8 mouse cellular contexts compared by ENCODE assay signal in genomic region chr4:53713704-53714050, GRCm38 (mm10). TPM values are rescaled to one million over a fixed set of nuclear protein-coding genes. Genes with fewer than 3 reads are reported as not detected.
DNase-seq lines count a peak whose midpoint lies in the region; ATAC-seq and TF ChIP-seq lines count a peak whose summit lies in the region.

Gene Fktn (plus strand): TSS chr4:53713998.

- H3K9me3 ChIP-seq in ES-Bruce4 (replicated peaks; ENCODE audit: control insufficient read depth, insufficient read depth, low read length, poor library complexity, severe bottlenecking): no peaks in the 10 kb centered on the region
- H3K9me3 ChIP-seq in forebrain, embryonic 15.5 days: no peaks in the 10 kb centered on the region
- H3K9me3 ChIP-seq in intestine, postnatal 0 days (ENCODE audit: control insufficient read depth): no peaks in the 10 kb centered on the region
- no peaks in the 10 kb centered on the region for H3K9me3 ChIP-seq in midbrain, embryonic 10.5 days (replicated peaks)

- peak within 1 kb of the TSS; percentile 90 for H3K9ac ChIP-seq in ES-Bruce4 (ENCODE audit: low read depth, poor library complexity, severe bottlenecking)
- H3K9ac ChIP-seq in forebrain, embryonic 15.5 days (replicated peaks): peak within 1 kb of the TSS; percentile 88
- peak within 1 kb of the TSS; percentile 67 for H3K9ac ChIP-seq in intestine, postnatal 0 days (ENCODE audit: low read depth, low read length)

- H3K36me3 ChIP-seq in ES-Bruce4 (ENCODE audit: control insufficient read depth, insufficient read depth, low read length, poor library complexity, severe bottlenecking): no peaks in the 10 kb centered on the region
- H3K36me3 ChIP-seq in forebrain, embryonic 15.5 days: 0 out of 2 replicates have a peak, but pooled peaks cover 5% of the 10 kb centered on the region
- H3K36me3 ChIP-seq in intestine, postnatal 0 days (ENCODE audit: control insufficient read depth, insufficient read depth): no peaks in the 10 kb centered on the region
- H3K36me3 ChIP-seq in midbrain, embryonic 10.5 days: 0 out of 2 replicates have a peak, but pooled peaks cover 7% of the 10 kb centered on the region

- no peak for TF ChIP-seq CTCF in ES-Bruce4 (IDR thresholded peaks at IDR 0.05; ENCODE audit: low read depth, low read length)
- no peak for TF ChIP-seq CTCF in intestine, postnatal 0 days (IDR thresholded peaks at IDR 0.05; ENCODE audit: low read depth)

- no peak for DNase-seq in adrenal gland, adult 18-20 months (ENCODE audit: low spot score in 2 of 2)
- no peak for DNase-seq in adrenal gland, adult (ENCODE audit: inconsistent age in 2 of 2, low spot score in 1 of 2)
- no peak for DNase-seq in midbrain, embryonic 10.5 days (ENCODE audit: low spot score)
- DNase-seq in urinary bladder, postnatal 25 days (ENCODE audit: low spot score): no peak
- DNase-seq in urinary bladder, postnatal 36 days (ENCODE audit: low spot score in 2 of 2): no peak

- TF ChIP-seq EP300 in ES-Bruce4 (IDR thresholded peaks at IDR 0.05; ENCODE audit: insufficient read depth, low read depth, low read length): 0 out of 2 replicates have a peak, but pooled peaks have one; percentile 5

- H3K4me3 ChIP-seq in ES-Bruce4 (ENCODE audit: low read depth, low read length): peak within 1 kb of the TSS; percentile 94
- H3K4me3 ChIP-seq in forebrain, embryonic 15.5 days: peak within 1 kb of the TSS; percentile 74
- peak within 1 kb of the TSS; percentile 90 for H3K4me3 ChIP-seq in intestine, postnatal 0 days (ENCODE audit: low read depth, low read length)
- peak within 1 kb of the TSS; percentile 66 for H3K4me3 ChIP-seq in midbrain, embryonic 10.5 days

- ATAC-seq in forebrain, embryonic 15.5 days (replicated peaks): peak; percentile 90
- ATAC-seq in intestine, postnatal 0 days: peak; percentile 36

- H3K4me2 ChIP-seq in forebrain, embryonic 15.5 days (replicated peaks): peak within 1 kb of the TSS; percentile 78
- H3K4me2 ChIP-seq in intestine, postnatal 0 days (replicated peaks; ENCODE audit: low read depth): peak within 1 kb of the TSS; percentile 88

- H3K27me3 ChIP-seq in ES-Bruce4 (ENCODE audit: control insufficient read depth, insufficient read depth, low read length, poor library complexity, severe bottlenecking): no peaks in the 10 kb centered on the region
- no peaks in the 10 kb centered on the region for H3K27me3 ChIP-seq in forebrain, embryonic 15.5 days
- H3K27me3 ChIP-seq in intestine, postnatal 0 days (replicated peaks; ENCODE audit: control insufficient read depth, insufficient read depth, low read length): no peaks in the 10 kb centered on the region
- no peaks in the 10 kb centered on the region for H3K27me3 ChIP-seq in midbrain, embryonic 10.5 days (ENCODE audit: low read depth, poor library complexity, severe bottlenecking)

- H3K4me1 ChIP-seq in ES-Bruce4 (ENCODE audit: control insufficient read depth, insufficient read depth, low read length): no peaks in the 10 kb centered on the region
- H3K4me1 ChIP-seq in forebrain, embryonic 15.5 days: peaks cover 10% of the 10 kb centered on the region
- H3K4me1 ChIP-seq in intestine, postnatal 0 days (replicated peaks; ENCODE audit: control insufficient read depth, insufficient read depth, low read length): no peaks in the 10 kb centered on the region
- peaks cover 12% of the 10 kb centered on the region for H3K4me1 ChIP-seq in midbrain, embryonic 10.5 days

- no peak within 1 kb of the TSS for H3K27ac ChIP-seq in ES-Bruce4 (ENCODE audit: insufficient read depth, low read length)
- peak within 1 kb of the TSS; percentile 93 for H3K27ac ChIP-seq in forebrain, embryonic 15.5 days (replicated peaks)
- peak within 1 kb of the TSS; percentile 54; the same call in 1 of the 2 replicates for H3K27ac ChIP-seq in intestine, postnatal 0 days (ENCODE audit: low read depth, low read length)
- peak within 1 kb of the TSS; percentile 95 for H3K27ac ChIP-seq in midbrain, embryonic 10.5 days (replicated peaks)

- WGBS in forebrain, embryonic 15.5 days: 5% methylated on average over 7 of the region's 7 CpGs
- WGBS in intestine, postnatal 0 days: 8% methylated on average over 7 of the region's 7 CpGs
- 22% methylated on average over 7 of the region's 7 CpGs for whole genome bisulfite sequencing in midbrain, embryonic 10.5 days

- no peak for TF ChIP-seq POLR2A in ES-Bruce4 (IDR thresholded peaks at IDR 0.05; ENCODE audit: insufficient read depth, low read length)

RNA-seq across cellular contexts. Expression of gene Fktn, which starts in this region (rescaled TPM):
- total RNA-seq in adrenal gland, adult 18-20 months (2021): 10 to 100 TPM; 13.7 to 14.2 TPM
- polyA plus RNA-seq in ES-Bruce4 (2011; ENCODE audit: insufficient read depth, insufficient read length, low read depth, missing spikeins): 12.2 and 13.5 TPM in 2 replicates
- 19.2 and 20.8 TPM in 2 replicates for polyA plus RNA-seq in forebrain, embryonic 15.5 days (2015; fragmentation: Nextera tagmentation; extraction: Ambion mirVana)
- polyA plus RNA-seq in intestine, postnatal 0 days (2015; fragmentation: Nextera tagmentation; extraction: Ambion mirVana): 3.5 and 4.4 TPM in 2 replicates
- polyA plus RNA-seq in midbrain, embryonic 10.5 days (2016; fragmentation: Nextera tagmentation; extraction: Ambion mirVana): 25.4 and 27.9 TPM in 2 replicates
